Mouse (Mus musculus) cortical plate, adult 2 months (tissue): ENCODE results near the gene Macrod2. TPM values are rescaled to one million over a fixed set of nuclear protein-coding genes. Genes with fewer than 3 reads are reported as not detected.

Experiments used
- H3K27ac ChIP-seq: fragments of 200-500 bp; 2 replicates; pipeline ENCODE4 v1.5.1; 2012; ENCODE audit warnings: low read length, control low read depth, inconsistent platforms; ENCODE audit not compliant: insufficient read depth
- H3K4me1 ChIP-seq: fragments of 200-500 bp; 2 replicates; pipeline ENCODE4 v1.6.1; 2011; ENCODE audit warnings: low read length; ENCODE audit not compliant: control insufficient read depth, insufficient read depth
- H3K4me3 ChIP-seq: fragments of 200-500 bp; 2 replicates; pipeline ENCODE4 v1.5.1; 2011; ENCODE audit warnings: mild to moderate bottlenecking, low read length, control low read depth; ENCODE audit not compliant: insufficient read depth
- CTCF ChIP-seq: fragments of 200-500 bp; IDR thresholded peaks from 2 replicates; pipeline ENCODE4 v1.5.1; 2011; ENCODE audit warnings: mild to moderate bottlenecking, control low read depth, low read length; ENCODE audit not compliant: insufficient read depth; ENCODE audit errors: extremely low read depth
- POLR2A ChIP-seq: fragments of 200-500 bp; IDR thresholded peaks from 2 replicates; pipeline ENCODE4 v1.6.1; 2011; ENCODE audit warnings: mild to moderate bottlenecking, low read length, control low read depth; ENCODE audit not compliant: insufficient read depth; ENCODE audit errors: extremely low read depth
- polyA plus RNA-seq: library from polyadenylated mRNA; depleted of rRNA; stranded (reverse); fragments of >200 nt; gene quantifications from 2 replicates; pipeline ENCODE4 v1.2.3, GENCODE M21; 2012

The Macrod2 gene
- polyA plus RNA-seq, 1 experiment = 20.3 TPM

DNA sequence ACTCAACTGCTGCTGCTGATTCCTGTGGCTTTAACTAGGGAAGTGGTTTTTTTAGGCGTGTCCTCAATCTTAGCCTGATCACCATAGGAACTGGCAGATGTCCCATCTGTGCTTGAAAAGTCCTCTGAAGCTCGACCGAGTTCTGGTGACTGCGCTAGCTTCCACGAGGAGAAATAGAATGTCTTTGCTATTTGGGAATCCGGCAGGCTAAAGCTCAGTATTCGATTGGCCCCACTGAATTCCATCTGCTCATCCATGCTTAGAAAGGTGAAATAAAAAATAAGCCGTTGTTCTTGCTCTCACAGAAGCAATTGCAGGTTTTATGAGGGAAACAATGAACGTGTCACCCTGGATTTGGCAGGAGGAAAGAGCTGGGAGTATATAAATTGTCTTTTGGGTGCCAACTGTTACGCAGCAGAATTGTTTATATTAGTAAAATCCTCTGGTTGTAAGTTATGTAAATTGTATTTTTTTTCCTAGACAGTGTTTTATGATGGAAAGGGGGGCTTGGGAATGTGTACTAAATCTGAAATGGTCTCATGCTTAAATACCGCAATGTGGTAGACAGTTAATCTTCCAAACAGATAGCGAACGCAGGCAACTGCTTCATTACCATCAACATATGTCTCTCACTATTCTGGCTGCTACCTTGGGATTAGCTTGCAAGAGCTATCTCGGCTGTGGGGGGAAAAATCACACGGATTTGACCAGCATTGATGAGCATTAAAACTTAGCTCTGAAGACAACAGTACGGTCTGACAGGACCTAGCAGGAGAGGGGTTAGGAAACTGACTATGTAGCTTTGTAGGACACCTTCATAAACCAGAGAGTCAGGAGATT, 1039.8 kb downstream of the Macrod2 start:
- peak overlapping the region; percentile 7; the same call in 1 of the 2 replicates for H3K4me3 ChIP-seq
- H3K4me1 ChIP-seq = peaks cover 2% of the 10 kb centered on the region; the same call in 1 of the 2 replicates
- H3K27ac ChIP-seq = no peak overlapping the region
- TF ChIP-seq CTCF (no peak), POLR2A (no peak)

- Histone ChIP-seq H3K4me1 (no peaks in the 10 kb centered on the region; the same call in 1 of the 2 replicates), H3K27ac (no peak overlapping the region), H3K4me3 (no peak overlapping the region)
- no peak for TF ChIP-seq POLR2A
- no peak for TF ChIP-seq CTCF
Observed at GRCm38 (mm10) chr2:141441896-141442295, 1046.8 kb downstream of the Macrod2 start.

GRCm38 (mm10) chr2:141449078-141449680, 1054.1 kb downstream of the Macrod2 start:
- no peak overlapping the region for H3K27ac ChIP-seq
- no peak for TF ChIP-seq POLR2A
- no peak overlapping the region for H3K4me3 ChIP-seq
- H3K4me1 ChIP-seq = no peaks in the 10 kb centered on the region; the same call in 1 of the 2 replicates

- no peak for TF ChIP-seq CTCF
- no peak for TF ChIP-seq POLR2A
- H3K4me1 ChIP-seq = no peaks in the 10 kb centered on the region
- no peak overlapping the region for H3K27ac ChIP-seq
- no peak overlapping the region for H3K4me3 ChIP-seq
Observed at GRCm38 (mm10) chr2:141463946-141464345, 1068.8 kb downstream of the Macrod2 start.

GRCm38 (mm10) chr2:141472791-141473190, 1077.7 kb downstream of the Macrod2 start:
- H3K27ac ChIP-seq = no peak overlapping the region
- no peak overlapping the region for H3K4me3 ChIP-seq
- TF ChIP-seq CTCF (no peak), POLR2A (no peak)
- no peaks in the 10 kb centered on the region for H3K4me1 ChIP-seq

DNA sequence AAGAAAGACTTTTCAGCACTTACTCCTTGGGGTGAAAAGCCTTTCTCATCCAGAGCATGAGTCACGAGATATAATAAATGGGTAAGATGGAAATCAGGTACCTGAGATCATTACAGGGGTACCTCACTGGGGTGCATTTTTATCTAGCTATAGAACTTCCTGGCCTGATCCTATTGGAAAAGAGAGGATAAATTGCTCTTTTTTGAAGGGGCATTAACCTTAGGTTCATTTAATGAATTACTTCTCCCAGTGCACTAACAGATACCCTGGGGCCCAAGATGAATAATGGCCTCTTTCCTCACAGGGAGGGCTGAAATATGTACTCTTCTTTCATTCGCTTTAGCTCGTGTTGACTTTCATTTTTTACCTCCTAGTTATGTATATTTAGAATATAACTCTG, 1082.5 kb downstream of the Macrod2 start:
- H3K4me3 ChIP-seq = no peak overlapping the region
- no peak overlapping the region for H3K27ac ChIP-seq
- TF ChIP-seq POLR2A (no peak), CTCF (no peak)
- H3K4me1 ChIP-seq = no peaks in the 10 kb centered on the region

DNA sequence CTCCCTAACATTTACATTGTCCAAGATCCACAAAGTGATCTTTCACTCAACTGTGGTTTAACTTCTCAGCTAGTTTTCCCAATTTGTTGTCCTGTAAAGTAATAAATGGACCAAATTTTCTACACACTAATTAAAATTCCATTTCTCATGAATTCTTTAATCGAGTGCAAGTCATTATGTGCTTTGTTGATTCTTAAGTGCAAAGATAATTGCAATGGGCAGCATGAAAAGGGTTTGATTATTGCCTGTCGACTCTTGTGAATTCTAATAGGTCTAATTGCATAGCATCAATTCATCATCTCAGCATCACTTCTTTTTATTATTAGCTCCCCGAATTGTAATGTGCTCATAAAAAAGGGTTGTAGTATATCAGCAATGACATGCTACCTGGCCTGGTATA, 1095.4 kb downstream of the Macrod2 start:
- no peaks in the 10 kb centered on the region for H3K4me1 ChIP-seq
- no peak overlapping the region for H3K27ac ChIP-seq
- TF ChIP-seq POLR2A = no peak
- no peak for TF ChIP-seq CTCF
- H3K4me3 ChIP-seq = no peak overlapping the region

DNA sequence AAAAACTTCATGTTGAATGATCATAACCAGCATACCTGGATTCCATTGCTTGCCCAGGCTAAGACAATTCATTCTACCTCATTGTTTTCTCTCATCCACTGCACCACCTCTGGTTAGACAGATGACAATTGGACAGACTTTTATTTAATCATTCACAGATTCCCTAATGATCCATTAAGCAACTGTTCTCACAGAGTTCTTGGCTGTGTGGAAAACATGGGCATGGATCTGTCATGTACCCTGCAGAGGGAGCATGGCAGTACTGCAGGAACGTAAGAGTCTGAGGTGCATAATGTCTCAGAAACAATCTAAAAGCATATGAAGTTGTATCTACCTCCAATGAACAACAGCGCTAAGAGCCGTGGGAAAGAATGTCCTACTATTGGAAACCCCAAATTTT, 1110.3 kb downstream of the Macrod2 start:
- H3K4me3 ChIP-seq = no peak overlapping the region
- no peak overlapping the region for H3K27ac ChIP-seq
- TF ChIP-seq CTCF (no peak), POLR2A (no peak)
- H3K4me1 ChIP-seq = no peaks in the 10 kb centered on the region

DNA sequence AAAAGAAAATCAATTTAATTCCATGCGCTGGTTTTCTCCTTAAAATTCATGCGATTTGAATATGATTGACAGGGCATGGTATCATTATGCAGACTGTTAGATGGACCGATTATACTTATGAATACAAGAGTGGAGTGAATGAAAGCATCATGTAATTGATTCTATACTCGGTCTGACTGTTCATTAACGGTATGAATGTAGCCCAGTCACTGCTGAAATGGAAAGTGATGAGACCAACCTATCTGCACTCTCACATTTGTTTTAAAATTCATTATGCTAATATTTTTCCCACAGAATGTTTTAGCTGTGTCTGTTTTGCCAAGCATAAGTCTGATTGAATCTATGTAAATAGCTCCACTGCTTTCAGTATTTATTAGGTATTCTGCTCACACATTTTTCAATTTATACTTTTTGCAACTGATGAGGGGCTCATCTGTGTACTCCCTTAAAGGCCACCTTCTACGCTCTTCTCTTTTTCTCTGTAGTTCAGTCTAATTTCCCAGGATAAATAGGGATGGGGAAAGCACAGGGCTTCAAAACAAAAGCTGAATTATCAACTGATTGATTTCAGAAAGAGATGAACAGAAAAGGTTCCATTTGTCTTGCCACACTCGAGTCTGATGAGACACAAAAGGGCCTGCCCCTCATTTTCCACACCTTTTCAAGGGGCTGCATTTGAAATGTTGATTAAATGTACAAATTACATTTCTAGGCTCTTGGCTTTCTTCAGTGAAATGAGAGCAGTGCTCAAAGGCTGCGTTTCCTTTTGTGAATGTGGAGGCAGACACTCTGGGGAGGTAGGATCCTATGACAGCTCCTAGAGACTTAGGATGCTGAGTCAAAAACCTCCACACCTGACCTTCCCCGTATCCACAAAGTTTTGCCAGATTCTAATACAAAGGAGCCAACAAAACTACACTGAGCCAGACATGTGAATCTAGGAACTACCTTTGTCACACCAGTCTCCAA, 1113.1 kb downstream of the Macrod2 start:
- Histone ChIP-seq H3K4me1 (no peaks in the 10 kb centered on the region), H3K27ac (no peak overlapping the region), H3K4me3 (no peak overlapping the region)
- no peak for TF ChIP-seq CTCF
- TF ChIP-seq POLR2A = no peak

GRCm38 (mm10) chr2:141514976-141515375, 1119.9 kb downstream of the Macrod2 start:
- Histone ChIP-seq H3K4me3 (no peak overlapping the region), H3K4me1 (no peaks in the 10 kb centered on the region), H3K27ac (no peak overlapping the region)
- TF ChIP-seq CTCF (no peak), POLR2A (no peak)
